Mouse (Mus musculus): ENCODE data around the gene Flywch1. TPM values are rescaled to one million over a fixed set of nuclear protein-coding genes. Genes with fewer than 3 reads are reported as not detected.

The Flywch1 gene
- polyA plus RNA-seq, 1 experiment, result 53.7 TPM

DNA sequence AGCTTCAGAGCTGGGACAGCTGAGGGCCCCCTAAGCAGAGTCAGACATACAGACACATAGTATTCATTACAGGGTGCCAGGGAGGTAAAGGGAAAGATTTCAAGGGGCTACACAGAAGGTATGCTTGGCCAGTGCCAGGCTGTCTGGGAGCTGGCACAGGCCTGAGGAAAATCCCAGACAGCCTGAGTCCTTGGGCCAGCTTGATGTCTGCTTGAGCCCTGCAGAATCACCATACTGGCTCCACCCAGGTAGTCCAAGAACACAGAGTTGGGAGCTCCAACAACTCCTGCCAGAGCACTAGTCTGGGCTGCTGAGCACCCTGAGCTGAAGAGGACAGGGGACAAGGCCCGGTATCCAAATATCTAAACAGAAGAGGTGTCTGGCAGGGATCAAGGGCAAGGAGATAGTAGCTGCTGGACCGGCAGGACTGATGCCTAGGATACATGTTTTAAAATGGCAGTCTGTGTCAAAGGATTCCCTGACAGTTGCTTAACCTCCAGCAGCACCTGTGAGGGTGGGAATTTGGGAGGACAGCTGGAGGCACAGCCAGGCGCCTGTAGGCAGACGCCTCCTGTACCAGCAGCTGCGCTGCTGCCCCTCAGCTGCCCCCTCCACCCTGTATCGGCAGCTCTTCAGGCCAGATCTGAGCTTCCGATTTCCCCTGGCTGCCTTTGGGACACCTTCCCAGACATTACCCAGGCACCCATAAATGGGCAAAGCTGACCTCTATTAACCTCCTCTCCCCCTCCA lies 48.9 kb downstream of the Flywch1 start, which contains the start of gene 1520401A03Rik:
Gene 1520401A03Rik, minus strand, starts transcription at position 408 of the 750 bp plus-strand sequence.
- H3K27me3 ChIP-seq (replicated peaks), result peaks cover 43% of the 10 kb centered on the region
- no peaks in the 10 kb centered on the region for H3K9me3 ChIP-seq
- TF ChIP-seq GATA1 (IDR thresholded peaks at IDR 0.05; ENCODE audit: borderline replicate concordance, low read length) (no peak), FLI1 (IDR thresholded peaks at IDR 0.05; ENCODE audit: low read length) (no peak)
- no peaks in the 10 kb centered on the region for H3K36me3 ChIP-seq (replicated peaks; ENCODE audit: low read length)
- no peak within 1 kb of the TSS for H3K4me3 ChIP-seq (replicated peaks)
- peaks cover 26% of the 10 kb centered on the region for H3K4me1 ChIP-seq

DNA sequence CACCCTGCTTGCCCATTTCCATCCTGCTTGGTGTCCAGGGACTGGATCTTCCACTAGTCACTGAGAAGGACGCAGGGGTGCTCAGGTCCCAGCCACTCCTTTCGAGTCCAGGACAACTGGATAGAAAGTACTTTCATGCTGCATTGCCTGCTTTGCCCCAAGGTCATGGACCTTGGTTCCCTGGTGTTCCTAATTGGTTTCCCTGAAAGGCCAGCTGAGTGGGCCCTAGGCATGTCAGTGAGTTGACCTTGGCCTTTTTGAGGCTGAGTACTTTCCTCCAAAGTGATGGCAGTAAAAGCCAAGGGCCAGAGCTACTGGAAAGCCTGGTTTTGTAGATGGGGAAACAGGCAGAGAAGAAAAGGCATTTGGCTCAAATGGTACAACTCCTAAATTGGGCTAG lies 49.5 kb downstream of the Flywch1 start:
- no peak overlapping the region for H3K4me3 ChIP-seq (replicated peaks)
- peaks cover 48% of the 10 kb centered on the region for H3K27me3 ChIP-seq (replicated peaks)
- no peaks in the 10 kb centered on the region for H3K36me3 ChIP-seq (replicated peaks; ENCODE audit: low read length)
- H3K4me1 ChIP-seq, result peaks cover 20% of the 10 kb centered on the region
- TF ChIP-seq GATA1 (IDR thresholded peaks at IDR 0.05; ENCODE audit: borderline replicate concordance, low read length), result no peak
- TF ChIP-seq FLI1 (IDR thresholded peaks at IDR 0.05; ENCODE audit: low read length), result no peak
- no peaks in the 10 kb centered on the region for H3K9me3 ChIP-seq

DNA sequence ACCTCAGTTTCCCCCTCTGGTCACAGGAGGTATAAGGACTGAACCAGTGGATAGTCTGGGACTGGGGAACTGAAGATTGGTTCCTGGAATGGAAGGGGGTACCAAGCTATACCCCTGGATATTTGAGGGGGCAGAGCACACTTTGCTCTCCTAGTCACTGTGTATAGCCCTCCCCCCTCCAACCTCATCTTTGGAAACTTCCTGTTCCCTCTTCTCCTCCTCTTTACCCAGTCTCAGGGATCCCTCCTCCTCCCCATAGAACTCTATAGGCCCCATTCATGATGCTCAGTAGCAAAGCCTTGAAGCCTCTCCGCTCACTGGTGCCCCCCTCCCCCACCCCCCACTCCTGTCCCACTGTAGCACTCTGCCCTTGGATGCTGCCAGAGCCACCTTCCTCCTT lies 51.9 kb downstream of the Flywch1 start:
- H3K27me3 ChIP-seq (replicated peaks), result peaks cover 58% of the 10 kb centered on the region
- no peaks in the 10 kb centered on the region for H3K36me3 ChIP-seq (replicated peaks; ENCODE audit: low read length)
- no peak for TF ChIP-seq GATA1 (IDR thresholded peaks at IDR 0.05; ENCODE audit: borderline replicate concordance, low read length)
- no peak for TF ChIP-seq FLI1 (IDR thresholded peaks at IDR 0.05; ENCODE audit: low read length)
- H3K4me1 ChIP-seq, result peaks cover 6% of the 10 kb centered on the region; the same call in 1 of the 2 replicates
- H3K4me3 ChIP-seq (replicated peaks), result no peak overlapping the region
- no peaks in the 10 kb centered on the region for H3K9me3 ChIP-seq

DNA sequence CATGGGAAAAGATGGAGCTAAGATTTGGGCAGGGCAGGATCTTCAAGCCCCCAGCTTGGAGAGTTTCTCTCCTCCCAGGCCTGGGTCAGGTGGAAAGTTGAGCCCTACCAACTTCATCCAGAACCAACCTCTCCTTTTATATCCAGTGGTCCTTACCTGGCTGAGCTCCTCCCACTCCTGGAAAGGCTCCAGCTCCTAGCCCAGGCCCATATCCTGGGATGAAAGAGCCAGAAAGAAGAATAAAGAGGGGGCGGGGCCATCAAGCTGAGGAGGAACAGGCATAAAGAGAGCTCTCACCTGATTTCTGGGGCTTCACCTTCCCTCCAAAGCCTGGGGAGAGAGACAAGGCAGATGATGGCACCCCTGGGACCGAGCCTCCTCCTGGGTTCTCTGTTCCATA lies 54.4 kb downstream of the Flywch1 start:
- Histone ChIP-seq H3K9me3 (no peaks in the 10 kb centered on the region), H3K27me3 (replicated peaks) (peaks cover 73% of the 10 kb centered on the region)

DNA sequence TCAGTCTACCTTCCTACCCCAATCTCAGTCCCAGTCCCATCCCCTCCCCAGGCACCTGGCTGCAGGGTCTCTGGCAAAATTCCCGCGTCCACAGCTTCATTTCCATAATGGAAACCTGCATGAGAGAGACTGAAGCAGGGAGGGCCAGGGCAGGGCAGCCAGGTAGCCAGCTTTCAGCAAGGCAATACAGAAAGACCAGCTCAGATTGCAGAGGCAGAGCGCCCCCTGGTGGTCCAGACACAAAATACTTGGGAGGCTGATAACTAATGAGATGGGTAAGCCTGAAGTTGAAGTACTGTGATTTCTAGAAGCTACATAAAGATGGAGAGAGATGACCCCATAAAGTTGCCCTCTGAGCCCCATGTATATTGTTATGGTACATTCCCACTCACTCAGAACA lies 65.2 kb downstream of the Flywch1 start:
- H3K36me3 ChIP-seq (replicated peaks; ENCODE audit: low read length), result no peaks in the 10 kb centered on the region
- peaks cover 65% of the 10 kb centered on the region for H3K27me3 ChIP-seq (replicated peaks)
- no peaks in the 10 kb centered on the region for H3K4me1 ChIP-seq
- no peaks in the 10 kb centered on the region for H3K9me3 ChIP-seq
- no peak overlapping the region for H3K4me3 ChIP-seq (replicated peaks)
- TF ChIP-seq FLI1 (IDR thresholded peaks at IDR 0.05; ENCODE audit: low read length) (no peak), GATA1 (IDR thresholded peaks at IDR 0.05; ENCODE audit: borderline replicate concordance, low read length) (no peak)

More for the DNA sequence above, 54.4 kb downstream of the Flywch1 start:
- Histone ChIP-seq H3K4me3 (replicated peaks) (no peak overlapping the region), H3K36me3 (replicated peaks; ENCODE audit: low read length) (no peaks in the 10 kb centered on the region), H3K4me1 (peaks cover 6% of the 10 kb centered on the region; the same call in 1 of the 2 replicates)
- TF ChIP-seq GATA1 (IDR thresholded peaks at IDR 0.05; ENCODE audit: borderline replicate concordance, low read length), result no peak
- no peak for TF ChIP-seq FLI1 (IDR thresholded peaks at IDR 0.05; ENCODE audit: low read length)

DNA sequence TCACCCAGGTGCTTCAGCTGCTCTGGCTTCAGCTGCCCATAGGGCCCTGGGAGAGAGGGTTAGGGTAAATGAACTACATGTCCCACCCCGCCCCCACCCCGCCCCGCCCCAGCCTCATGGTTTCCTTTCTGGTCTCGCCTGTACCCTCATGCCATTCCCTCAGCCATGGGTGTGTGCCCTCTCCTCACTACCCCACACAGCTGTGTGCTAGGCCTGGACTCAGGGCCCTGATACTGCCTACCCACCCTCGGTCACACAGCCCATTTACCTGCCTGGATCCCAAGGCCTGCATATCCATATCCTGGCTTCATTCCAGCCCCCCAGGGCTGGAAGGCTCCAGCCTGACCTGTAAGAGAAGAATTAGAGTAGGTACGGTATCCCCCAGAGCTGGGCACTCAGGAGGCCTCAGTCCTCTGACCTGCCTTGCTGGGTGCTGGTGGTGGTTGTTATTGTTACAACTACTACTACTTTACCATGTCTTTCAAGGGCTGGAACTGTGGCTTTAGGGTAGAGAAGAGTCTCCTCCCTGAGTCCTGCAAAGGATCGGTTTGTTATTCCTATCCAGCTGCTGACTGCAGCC lies 65.8 kb downstream of the Flywch1 start:
- H3K27me3 ChIP-seq (replicated peaks), result peaks cover 65% of the 10 kb centered on the region
- H3K36me3 ChIP-seq (replicated peaks; ENCODE audit: low read length), result no peaks in the 10 kb centered on the region
- TF ChIP-seq FLI1 (IDR thresholded peaks at IDR 0.05; ENCODE audit: low read length), result no peak
- no peak for TF ChIP-seq GATA1 (IDR thresholded peaks at IDR 0.05; ENCODE audit: borderline replicate concordance, low read length)
- no peaks in the 10 kb centered on the region; the same call in 1 of the 2 replicates for H3K4me1 ChIP-seq
- no peaks in the 10 kb centered on the region for H3K9me3 ChIP-seq
- H3K4me3 ChIP-seq (replicated peaks), result no peak overlapping the region

DNA sequence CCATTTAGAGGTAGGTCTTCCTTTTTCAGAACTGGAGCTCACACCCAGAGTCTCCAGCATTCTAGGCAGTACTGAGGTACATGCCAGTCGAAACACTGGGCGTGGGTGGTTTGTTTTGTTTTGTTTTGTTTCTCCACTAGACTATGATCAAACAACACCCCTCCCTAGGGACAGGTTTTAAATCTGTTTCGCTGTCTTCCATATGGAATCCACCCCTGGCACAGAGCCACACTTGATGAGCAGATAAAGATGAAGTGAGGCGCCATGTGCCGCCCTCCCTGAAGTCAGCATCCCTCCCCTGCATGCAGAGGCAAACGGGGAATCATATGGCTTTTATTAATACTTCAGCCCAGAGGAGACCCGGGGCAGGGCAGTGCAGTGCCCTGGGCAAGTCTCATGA lies 66.7 kb downstream of the Flywch1 start:
- TF ChIP-seq GATA1 (IDR thresholded peaks at IDR 0.05; ENCODE audit: borderline replicate concordance, low read length), result no peak
- TF ChIP-seq FLI1 (IDR thresholded peaks at IDR 0.05; ENCODE audit: low read length), result no peak
- Histone ChIP-seq H3K36me3 (replicated peaks; ENCODE audit: low read length) (no peaks in the 10 kb centered on the region), H3K9me3 (no peaks in the 10 kb centered on the region), H3K27me3 (replicated peaks) (peaks cover 64% of the 10 kb centered on the region), H3K4me3 (replicated peaks) (no peak overlapping the region), H3K4me1 (peaks cover 8% of the 10 kb centered on the region)

DNA sequence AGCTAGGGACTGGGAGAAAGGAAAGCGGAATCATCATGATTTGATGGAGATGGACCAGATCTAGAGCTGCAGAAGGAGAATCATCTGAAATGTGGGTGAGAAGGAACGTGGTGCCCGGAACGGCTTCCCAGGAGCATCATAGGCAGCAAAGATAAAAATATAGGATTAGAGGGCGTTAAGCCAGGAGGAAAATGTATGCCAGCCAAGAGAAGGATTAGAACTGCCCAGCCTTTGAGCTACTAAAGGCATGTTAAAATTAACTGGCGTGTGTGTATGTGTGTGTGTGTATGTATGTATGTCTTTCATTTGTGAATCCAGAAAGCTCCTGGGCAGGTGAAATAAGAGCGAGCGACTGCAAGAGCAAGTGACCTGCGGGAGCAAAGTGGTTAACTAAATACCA lies 68.1 kb downstream of the Flywch1 start:
- Histone ChIP-seq H3K4me3 (replicated peaks) (no peak overlapping the region), H3K27me3 (replicated peaks) (peaks cover 69% of the 10 kb centered on the region), H3K4me1 (peaks cover 15% of the 10 kb centered on the region), H3K36me3 (replicated peaks; ENCODE audit: low read length) (no peaks in the 10 kb centered on the region), H3K9me3 (no peaks in the 10 kb centered on the region)
- TF ChIP-seq FLI1 (IDR thresholded peaks at IDR 0.05; ENCODE audit: low read length) (no peak), GATA1 (IDR thresholded peaks at IDR 0.05; ENCODE audit: borderline replicate concordance, low read length) (no peak)

Other genes starting within 250 kb of the Flywch1 start
- gene Zfp213, start 207.4 kb downstream of the Flywch1 start, polyA plus RNA-seq (2012; ENCODE audit: insufficient read depth, low replicate concordance), result 4.9 and 8.0 TPM in 2 replicates
- 0.96 TPM in 1 of 2 replicates, not detected in the other for gene Zfp13, start 172.1 kb downstream of the Flywch1 start, polyA plus RNA-seq (2012; ENCODE audit: insufficient read depth, low replicate concordance)
- not detected in 2 replicates for gene Zscan10, start 170.7 kb downstream of the Flywch1 start, polyA plus RNA-seq (2012; ENCODE audit: insufficient read depth, low replicate concordance)
- gene Mmp25, start 126.3 kb downstream of the Flywch1 start, polyA plus RNA-seq (2012; ENCODE audit: insufficient read depth, low replicate concordance), result not detected in 2 replicates
- not detected in 2 replicates for gene Bicdl2, start 111.1 kb downstream of the Flywch1 start, polyA plus RNA-seq (2012; ENCODE audit: insufficient read depth, low replicate concordance)
- gene Hcfc1r1, start 98.0 kb downstream of the Flywch1 start, polyA plus RNA-seq (2012; ENCODE audit: insufficient read depth, low replicate concordance), result 263 and 516 TPM in 2 replicates
- gene Thoc6, start 97.7 kb downstream of the Flywch1 start, polyA plus RNA-seq (2012; ENCODE audit: insufficient read depth, low replicate concordance), result 67.3 and 89.9 TPM in 2 replicates
- gene Tnfrsf12a, start 94.1 kb downstream of the Flywch1 start, polyA plus RNA-seq (2012; ENCODE audit: insufficient read depth, low replicate concordance), result 3.1 TPM in 1 of 2 replicates, not detected in the other
- 0.48 TPM in 1 of 2 replicates, not detected in the other for gene Cldn6, start 92.4 kb downstream of the Flywch1 start, polyA plus RNA-seq (2012; ENCODE audit: insufficient read depth, low replicate concordance)
- gene Cldn9, start 87.6 kb downstream of the Flywch1 start, polyA plus RNA-seq (2012; ENCODE audit: insufficient read depth, low replicate concordance), result not detected in 2 replicates
- 0.22 TPM in 1 of 2 replicates, not detected in the other for gene 1520401A03Rik, start 48.8 kb downstream of the Flywch1 start, polyA plus RNA-seq (2012; ENCODE audit: insufficient read depth, low replicate concordance)
- gene Pkmyt1, start 45.3 kb downstream of the Flywch1 start, polyA plus RNA-seq (2012; ENCODE audit: insufficient read depth, low replicate concordance), result 43.9 and 71.2 TPM in 2 replicates
- 1.7 TPM in 1 of 2 replicates, not detected in the other for gene Paqr4, start 30.7 kb downstream of the Flywch1 start, polyA plus RNA-seq (2012; ENCODE audit: insufficient read depth, low replicate concordance)
- gene Kremen2, start 25.8 kb downstream of the Flywch1 start, polyA plus RNA-seq (2012; ENCODE audit: insufficient read depth, low replicate concordance), result not detected in 2 replicates
- gene Flywch2, start 14.5 kb upstream of the Flywch1 start, polyA plus RNA-seq (2012; ENCODE audit: insufficient read depth, low replicate concordance), result 17.2 and 29.2 TPM in 2 replicates
- 117 and 357 TPM in 2 replicates for gene Srrm2, start 18.9 kb upstream of the Flywch1 start, polyA plus RNA-seq (2012; ENCODE audit: insufficient read depth, low replicate concordance)
- gene Elob, start 57.5 kb upstream of the Flywch1 start, polyA plus RNA-seq (2012; ENCODE audit: insufficient read depth, low replicate concordance), result 484 and 719 TPM in 2 replicates
- not detected in 2 replicates for gene Prss33, start 64.5 kb upstream of the Flywch1 start, polyA plus RNA-seq (2012; ENCODE audit: insufficient read depth, low replicate concordance)
- not detected in 2 replicates for gene Prss32, start 72.3 kb upstream of the Flywch1 start, polyA plus RNA-seq (2012; ENCODE audit: insufficient read depth, low replicate concordance)
- 0.28 TPM in 1 of 2 replicates, not detected in the other for gene Prss41, start 72.6 kb upstream of the Flywch1 start, polyA plus RNA-seq (2012; ENCODE audit: insufficient read depth, low replicate concordance)
- gene Prss21, start 96.5 kb upstream of the Flywch1 start, polyA plus RNA-seq (2012; ENCODE audit: insufficient read depth, low replicate concordance), result not detected in 2 replicates
- not detected in 2 replicates for gene Dcpp1, start 109.3 kb upstream of the Flywch1 start, polyA plus RNA-seq (2012; ENCODE audit: insufficient read depth, low replicate concordance)
- gene Dcpp2, start 109.3 kb upstream of the Flywch1 start, polyA plus RNA-seq (2012; ENCODE audit: insufficient read depth, low replicate concordance), result not detected in 2 replicates
- not detected in 2 replicates for gene Dcpp3, start 145.9 kb upstream of the Flywch1 start, polyA plus RNA-seq (2012; ENCODE audit: insufficient read depth, low replicate concordance)
- gene Sbp, start 170.1 kb upstream of the Flywch1 start, polyA plus RNA-seq (2012; ENCODE audit: insufficient read depth, low replicate concordance), result not detected in 2 replicates
- gene Sbpl, start 183.7 kb upstream of the Flywch1 start, polyA plus RNA-seq (2012; ENCODE audit: insufficient read depth, low replicate concordance), result not detected in 2 replicates
- 0.09 TPM in 1 of 2 replicates, not detected in the other for gene Prss30, start 209.0 kb upstream of the Flywch1 start, polyA plus RNA-seq (2012; ENCODE audit: insufficient read depth, low replicate concordance)
- gene Prss22, start 226.5 kb upstream of the Flywch1 start, polyA plus RNA-seq (2012; ENCODE audit: insufficient read depth, low replicate concordance), result 2.3 and 9.3 TPM in 2 replicates

Measured in megakaryocyte, embryonic 14.5 days (primary cell).